Mouse (Mus musculus) limb, embryonic 15.5 days (tissue): ENCODE measurements around the gene Rpp25l. TPM values are rescaled to one million over a fixed set of nuclear protein-coding genes. Genes with fewer than 3 reads are reported as not detected.

Source experiments
- polyA plus RNA-seq: library from polyadenylated mRNA; unstranded; fragments of >200 nt; fragmentation: Nextera tagmentation; extraction: Ambion mirVana; gene quantifications from 2 replicates; pipeline ENCODE4 v1.2.1, GENCODE M21; 2015

Gene Rpp25l
- polyA plus RNA-seq, 1 experiment from 2014 or later: 66.0 TPM

Other genes starting within 250 kb of the Rpp25l start
- 5.8 and 7.2 TPM in 2 replicates for gene Kif24, start 248.6 kb downstream of the Rpp25l start, polyA plus RNA-seq
- gene Nudt2, start 248.4 kb downstream of the Rpp25l start, polyA plus RNA-seq: 45.5 and 46.4 TPM in 2 replicates
- 6.6 and 11.9 TPM in 2 replicates for gene AI464131, start 210.5 kb downstream of the Rpp25l start, polyA plus RNA-seq
- gene 1110017D15Rik, start 196.2 kb downstream of the Rpp25l start, polyA plus RNA-seq: 0.88 and 1.1 TPM in 2 replicates
- 2.7 and 2.8 TPM in 2 replicates for gene Fam219a, start 144.0 kb downstream of the Rpp25l start, polyA plus RNA-seq
- gene Dnaic1, start 143.8 kb downstream of the Rpp25l start, polyA plus RNA-seq: 1.2 TPM in 2 replicates
- 8.7 and 9.5 TPM in 2 replicates for gene Enho, start 73.2 kb downstream of the Rpp25l start, polyA plus RNA-seq
- gene Cntfr, start 16.4 kb downstream of the Rpp25l start, polyA plus RNA-seq: 7.1 and 9.0 TPM in 2 replicates
- 431 and 444 TPM in 2 replicates for gene Il11ra1, start 13.5 kb downstream of the Rpp25l start, polyA plus RNA-seq
- gene Dctn3, start 9.6 kb upstream of the Rpp25l start, polyA plus RNA-seq: 113 and 123 TPM in 2 replicates
- gene Arid3c, start 17.6 kb upstream of the Rpp25l start, polyA plus RNA-seq: not detected in 2 replicates
- gene Galt, start 41.7 kb upstream of the Rpp25l start, polyA plus RNA-seq: 38.7 and 44.8 TPM in 2 replicates
- 76.1 and 88.5 TPM in 2 replicates for gene Sigmar1, start 42.6 kb upstream of the Rpp25l start, polyA plus RNA-seq
- 35.4 and 42.1 TPM in 2 replicates for gene Ccl27a, start 60.7 kb upstream of the Rpp25l start, polyA plus RNA-seq
- gene Gm21541, start 190.1 kb upstream of the Rpp25l start, polyA plus RNA-seq: 18.0 and 19.5 TPM in 2 replicates
- gene Gm20878, start 228.0 kb upstream of the Rpp25l start, polyA plus RNA-seq: 1.7 and 2.6 TPM in 2 replicates